Mouse (Mus musculus) right cerebral cortex, postnatal 10 days (tissue): ENCODE data around the gene Elp4.

Experiments used
- DNase-seq, 2 experiments: peaks; one replicate each; pipeline ENCODE4 v3.0.0; 2021; ENCODE audit warnings: low spot score in 2 of 2

Gene Elp4

DNA sequence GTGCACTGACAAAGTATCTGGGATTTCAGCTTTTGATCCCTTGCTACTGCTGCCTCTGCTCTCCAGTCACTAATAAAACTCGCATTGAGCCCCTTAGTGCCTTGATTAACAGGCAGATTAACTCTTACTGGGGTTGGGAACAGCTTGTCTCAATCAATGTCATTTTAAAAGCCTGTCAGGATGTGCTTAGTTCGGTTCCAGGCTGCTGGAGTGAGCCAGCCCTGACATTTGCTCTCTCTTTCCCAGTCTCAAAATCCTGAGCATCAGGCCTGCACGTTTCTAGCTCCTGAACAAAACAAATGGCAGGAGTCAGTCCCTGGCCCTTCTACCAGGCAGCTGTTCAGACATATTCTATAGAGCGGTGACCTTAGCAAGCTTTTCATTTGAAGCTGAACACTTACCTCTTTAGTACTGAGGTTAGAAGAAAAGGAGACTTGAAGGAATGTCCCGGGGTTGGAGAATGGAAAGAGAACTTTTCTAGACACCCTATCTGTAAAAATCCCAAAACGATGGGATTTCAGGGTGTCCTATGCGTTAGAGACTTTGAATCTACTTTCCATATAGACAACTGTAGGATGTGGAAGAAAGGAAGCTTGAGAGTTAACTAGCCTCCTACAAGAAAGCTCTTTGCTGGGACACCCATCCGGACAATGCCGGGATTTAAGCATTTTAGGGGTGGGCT lies 233.1 kb downstream of the Elp4 start:
- no peak for DNase-seq

DNA sequence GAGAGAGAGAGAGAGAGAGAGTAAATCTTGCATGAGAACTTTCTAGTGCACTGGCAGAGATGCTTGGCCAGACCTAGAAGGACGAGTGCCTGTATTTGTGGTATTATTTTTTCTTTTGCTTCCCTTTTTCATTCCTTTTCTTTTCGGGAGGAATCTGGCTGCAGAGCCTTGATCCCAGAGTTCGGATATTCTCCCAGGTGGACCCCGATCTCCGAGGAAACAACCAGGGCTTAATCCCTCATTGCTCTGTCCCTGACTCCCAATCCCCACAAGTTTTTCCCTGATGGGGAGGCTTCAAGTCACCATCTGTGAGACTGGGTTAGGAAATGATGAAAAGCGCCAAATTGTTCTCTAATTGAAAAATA lies 233.7 kb downstream of the Elp4 start:
- DNase-seq = no peak

DNA sequence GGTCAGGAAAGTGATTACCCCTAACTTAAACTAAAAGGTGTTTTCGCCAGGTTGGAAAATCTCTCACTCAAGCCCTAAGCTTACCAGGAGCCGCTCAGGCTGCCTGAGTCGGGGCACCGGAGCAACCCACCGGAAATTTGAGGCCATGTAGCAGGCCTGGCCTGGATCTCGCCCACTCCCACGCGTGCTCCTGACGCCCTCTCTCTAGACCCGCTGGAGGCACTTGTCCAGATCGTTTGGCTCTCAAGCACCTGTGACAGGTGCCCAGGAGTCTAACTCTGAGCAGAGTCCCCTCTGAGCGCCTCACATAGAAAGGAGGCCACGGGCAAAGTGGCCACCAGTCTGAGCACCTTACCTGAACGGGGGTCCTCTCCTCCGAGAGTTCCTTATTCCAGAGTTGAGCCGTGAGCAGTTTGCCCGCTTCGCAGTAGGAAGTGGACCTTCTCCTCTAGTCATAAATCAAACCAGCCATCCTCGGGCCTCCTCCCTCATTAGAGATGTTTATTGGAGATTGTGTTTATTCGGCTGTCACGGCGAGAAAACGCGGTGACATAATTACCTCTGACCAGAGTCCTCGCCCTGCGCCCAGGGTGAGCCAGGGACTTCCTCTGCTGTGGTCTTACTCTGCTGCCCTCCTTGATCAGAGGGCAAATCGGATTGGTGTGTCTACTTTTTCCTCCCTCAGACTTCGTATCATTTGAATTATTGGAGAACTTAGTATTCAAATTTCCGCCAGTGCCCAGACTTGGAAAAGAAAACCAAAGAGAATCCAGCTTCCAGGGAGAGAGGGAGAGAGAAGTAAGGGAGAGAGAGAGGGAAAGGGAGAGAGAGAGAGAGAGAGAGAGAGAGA lies 234.3 kb downstream of the Elp4 start:
- no peak for DNase-seq

DNA sequence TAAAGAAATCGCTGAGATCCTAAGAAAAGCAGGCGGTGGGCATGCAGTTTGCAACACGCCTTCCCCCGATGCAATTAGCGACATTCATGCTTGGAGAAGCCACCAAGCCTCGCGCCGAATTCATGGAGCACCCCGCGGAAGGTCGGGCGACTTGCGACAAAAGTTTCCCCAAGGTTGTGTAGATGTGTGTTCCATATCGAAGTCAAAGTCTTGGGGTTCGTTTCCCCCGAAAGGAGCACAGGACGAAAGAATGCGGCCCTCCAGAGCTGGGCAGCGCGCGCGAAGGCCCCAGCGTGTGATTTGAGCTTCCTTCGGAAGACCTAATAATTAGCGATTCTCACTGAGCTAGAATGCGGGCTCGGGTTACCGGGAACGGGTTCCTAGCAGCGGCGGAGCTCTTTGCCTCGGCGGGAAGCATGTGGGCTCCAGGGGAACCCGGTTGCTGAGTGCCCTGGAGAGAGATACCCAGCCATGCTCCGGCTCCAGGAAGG lies 234.9 kb downstream of the Elp4 start:
- DNase-seq = no peak

DNA sequence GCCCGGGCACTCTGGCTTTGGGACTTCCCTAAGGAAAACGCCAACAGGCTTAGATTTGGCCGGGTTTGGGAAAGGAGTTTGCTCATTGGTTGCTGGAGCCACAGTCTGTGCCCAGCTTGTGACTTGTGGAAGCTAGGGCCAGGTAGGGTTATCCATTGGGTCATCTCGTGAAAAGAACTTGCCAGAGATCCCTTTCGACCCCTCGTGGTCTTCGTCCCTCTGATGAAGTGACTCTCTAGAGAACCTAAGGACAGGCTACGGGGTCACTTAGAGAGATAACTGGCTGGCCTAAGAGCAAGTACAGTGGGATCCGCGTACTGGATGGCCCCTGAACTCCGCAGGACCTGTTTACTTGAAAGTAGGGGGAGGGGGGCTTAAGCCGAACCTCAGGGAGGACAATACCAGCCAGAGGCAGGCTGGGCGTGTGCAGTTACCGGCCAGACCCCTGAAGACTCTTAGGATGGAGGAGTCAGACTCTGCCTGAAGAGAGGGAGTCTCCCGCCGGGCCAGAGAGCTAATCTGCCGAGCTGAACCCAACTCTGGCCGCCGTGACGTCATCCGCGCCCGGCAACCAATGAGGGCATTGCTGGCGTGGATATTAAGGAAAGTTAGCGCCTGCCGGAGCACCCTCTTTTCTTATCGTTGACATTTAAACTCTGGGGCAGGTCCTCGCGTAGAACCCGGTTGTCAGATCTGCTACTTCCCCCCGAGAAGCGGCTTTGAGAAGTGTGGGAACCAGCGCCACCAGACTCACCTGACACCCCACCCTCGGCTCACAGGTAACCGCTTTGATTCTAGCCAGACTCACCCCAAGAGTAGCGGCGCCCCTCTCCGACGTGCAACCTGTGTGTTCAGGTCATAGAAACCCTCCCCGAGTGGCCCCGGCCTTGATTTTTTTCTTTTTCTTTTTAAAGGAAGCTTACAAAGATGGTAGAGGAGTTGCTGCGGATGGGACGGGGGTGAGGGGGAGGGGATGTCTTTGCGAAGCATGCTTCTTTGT lies 235.8 kb downstream of the Elp4 start, which contains the start of gene Pax6:
Gene Pax6, plus strand, starts transcription at position 630 of the 1,000 bp plus-strand sequence.
- DNase-seq = no peak

DNA sequence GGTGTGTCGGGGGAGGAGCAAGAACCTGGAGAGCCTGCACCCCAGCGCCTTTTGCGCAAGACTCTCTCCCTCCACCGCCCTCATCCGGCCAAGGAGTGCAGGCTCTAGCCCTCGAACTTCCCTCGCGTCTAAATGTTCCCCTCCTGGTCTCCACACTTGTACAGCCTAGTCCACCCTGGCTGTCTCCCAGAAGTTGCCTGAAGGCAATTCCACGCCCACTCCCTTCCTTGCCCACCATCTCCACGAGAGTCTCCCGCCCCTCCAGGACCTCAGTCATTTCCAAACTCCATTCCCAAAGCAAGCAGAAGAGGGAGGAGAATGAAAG lies 236.8 kb downstream of the Elp4 start:
- no peak for DNase-seq

DNA sequence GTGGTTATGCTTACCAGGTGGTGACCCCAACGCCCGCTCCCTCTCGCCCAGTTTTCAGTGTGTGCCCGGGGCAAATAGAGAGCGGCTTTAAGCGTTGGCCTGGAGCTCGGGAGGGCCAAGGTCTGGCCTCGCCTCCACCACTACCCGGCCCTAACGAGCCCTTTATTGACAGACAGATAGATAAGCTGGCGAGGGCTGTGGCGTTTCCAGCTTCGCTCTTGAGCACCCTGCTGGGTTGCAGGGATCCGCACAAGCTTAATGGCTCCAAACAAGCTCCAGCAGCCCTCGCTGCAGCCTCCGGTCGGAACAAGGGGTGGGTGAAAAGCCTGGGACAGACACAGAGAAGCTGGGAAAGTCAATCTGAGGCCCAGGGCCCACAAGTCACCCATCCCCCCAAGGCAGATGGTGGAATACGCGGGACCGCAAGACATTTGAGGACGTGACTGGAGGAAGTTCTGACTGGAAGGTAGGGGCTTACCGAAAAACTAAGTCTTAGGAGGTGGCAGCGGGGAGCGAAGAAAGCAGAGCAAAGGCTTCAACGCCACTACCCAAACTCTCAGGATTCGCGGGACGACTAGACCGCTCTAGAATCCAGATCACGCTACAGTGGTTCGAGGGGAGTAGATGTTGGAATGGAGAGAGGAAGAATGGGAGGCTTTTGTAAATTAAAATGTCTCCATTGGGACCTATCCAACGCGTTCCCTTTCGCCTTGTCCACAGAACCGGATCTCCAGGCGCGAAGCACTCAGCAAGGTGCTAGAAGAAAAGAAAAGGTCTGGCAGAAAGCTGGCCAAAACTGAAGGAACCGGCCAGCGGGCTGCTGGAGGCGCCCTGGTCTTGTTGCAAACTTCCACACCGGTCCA lies 237.4 kb downstream of the Elp4 start:
- DNase-seq = no peak

DNA sequence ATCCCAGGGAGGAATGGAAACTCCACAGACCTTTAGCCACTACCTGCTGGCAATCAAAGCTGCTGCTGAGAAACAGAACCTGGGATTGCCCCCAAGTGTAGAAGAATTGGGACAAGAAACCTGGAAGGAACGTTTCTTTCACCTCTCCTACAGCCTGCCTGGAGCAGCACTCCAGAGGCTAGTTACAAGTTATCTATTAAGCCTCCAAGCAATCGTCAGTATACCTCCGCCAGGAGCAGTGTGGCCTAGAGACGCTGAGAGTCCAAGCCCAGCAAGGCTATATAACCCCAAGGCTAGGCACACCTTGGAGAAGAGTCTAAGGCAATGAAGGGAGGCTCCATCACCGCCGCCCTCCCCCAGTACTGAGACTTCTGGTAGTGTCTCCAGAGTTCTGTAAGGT lies 238.0 kb downstream of the Elp4 start:
- no peak for DNase-seq

DNA sequence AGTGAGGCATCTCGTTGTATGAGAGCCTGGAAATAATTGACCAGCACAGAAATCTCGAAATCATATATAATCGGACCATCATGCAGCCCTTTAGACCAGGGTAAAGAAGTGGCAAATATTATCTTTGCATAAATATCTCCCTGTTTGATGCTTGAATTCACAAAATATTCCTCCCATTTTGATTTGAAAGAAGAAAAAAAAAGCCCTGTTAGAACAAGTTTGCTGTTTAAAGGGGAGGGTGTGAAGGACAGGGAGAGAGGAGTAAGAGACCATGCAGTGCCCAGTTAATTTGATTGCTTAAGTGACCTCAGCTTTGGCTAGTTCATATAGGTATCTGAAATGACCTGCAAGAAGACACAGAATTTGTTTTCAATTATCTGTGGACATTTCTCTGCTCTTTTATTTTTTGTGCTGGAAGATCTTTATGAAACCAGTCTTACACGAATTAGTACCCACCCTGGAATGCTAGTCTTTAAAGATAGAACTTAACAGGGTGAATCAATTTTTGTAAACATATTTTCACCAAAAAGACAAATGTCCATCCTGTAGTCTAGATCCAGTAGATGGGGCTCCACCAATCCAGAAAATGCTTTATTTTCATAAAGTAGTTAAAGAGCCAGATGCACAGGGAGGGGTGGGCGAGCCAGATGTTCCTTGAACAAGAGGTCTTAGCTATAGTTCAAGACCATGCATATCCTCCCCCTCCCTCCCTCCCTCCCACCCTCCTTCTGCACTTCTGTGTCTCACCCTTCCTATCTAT lies 238.7 kb downstream of the Elp4 start:
- DNase-seq = no peak

DNA sequence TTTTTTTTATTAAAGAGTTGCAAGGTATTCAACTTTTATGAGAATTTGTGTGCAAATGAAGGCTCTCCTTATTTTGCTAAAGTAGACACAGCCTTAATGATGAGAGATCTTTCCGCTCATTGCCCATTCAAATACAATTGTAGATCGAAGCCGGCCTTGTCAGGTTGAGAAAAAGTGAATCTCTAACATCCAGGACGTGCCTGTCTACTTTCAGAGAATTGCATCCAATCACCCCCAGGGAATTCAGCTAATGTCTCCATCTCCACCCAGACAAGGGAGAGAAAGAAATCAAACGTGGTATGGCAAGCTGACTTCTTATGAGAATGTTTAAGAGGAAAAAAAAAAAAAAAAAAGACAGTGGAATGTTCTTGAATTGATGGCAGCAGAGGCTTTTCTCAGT lies 239.4 kb downstream of the Elp4 start:
- DNase-seq = no peak

DNA sequence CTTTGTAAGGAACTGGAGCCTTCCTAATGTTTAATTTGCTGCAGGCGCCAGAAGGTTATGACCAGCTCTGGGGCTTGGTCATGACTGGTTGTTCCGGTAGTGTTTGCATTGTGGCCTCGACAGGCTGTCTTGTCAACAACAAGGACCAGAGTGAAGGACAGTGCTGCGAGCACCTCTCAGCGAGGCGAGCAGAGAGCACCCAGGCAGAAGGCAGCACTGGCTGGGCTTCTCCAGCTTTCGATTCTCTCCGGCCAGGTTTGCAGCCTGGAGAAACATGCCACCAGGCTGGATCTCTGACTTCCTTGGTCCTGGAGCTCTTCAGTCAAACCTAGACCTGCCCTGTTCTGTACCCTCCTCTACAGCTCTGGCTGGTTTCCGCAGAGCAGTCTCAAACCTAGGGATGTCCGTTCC lies 241.3 kb downstream of the Elp4 start:
- DNase-seq = no peak

DNA sequence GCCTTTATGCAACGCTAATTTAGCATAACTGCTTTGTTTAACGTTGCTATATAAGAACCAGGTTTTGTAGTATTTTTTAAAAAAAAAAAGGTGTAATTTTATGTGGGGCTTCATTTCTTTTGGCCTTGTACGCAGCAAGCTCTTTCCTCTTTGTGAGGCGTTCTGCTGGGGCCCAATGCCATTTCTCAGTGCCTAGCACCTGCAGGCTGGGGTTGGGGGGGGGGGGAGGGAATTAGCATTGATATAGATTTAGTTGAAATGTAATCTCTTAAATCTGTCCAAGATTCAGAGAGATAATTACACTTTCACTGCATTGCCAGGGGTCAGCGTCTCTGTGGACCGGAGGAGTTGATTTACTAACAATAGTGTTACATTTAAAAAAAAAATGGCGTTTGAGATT lies 241.8 kb downstream of the Elp4 start:
- no peak for DNase-seq

DNA sequence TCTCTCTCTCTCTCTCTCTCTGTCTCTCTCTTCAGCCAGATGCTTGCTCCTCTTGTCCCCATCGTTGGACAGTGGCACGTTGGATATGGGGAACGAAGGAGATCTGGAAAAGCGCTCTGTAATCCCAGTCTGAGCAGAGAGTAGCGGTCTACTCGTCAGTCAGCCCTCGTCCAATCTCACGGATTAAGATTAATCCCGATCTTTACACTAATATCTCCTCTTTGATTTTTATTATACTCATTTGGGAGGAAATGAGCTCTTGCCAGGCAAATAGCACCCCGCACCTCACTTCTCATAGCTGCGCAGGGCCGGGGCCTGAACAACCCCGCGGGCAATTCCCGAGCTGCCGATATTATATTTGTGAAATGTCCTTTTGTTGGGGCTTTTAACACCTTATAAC lies 242.2 kb downstream of the Elp4 start:
- DNase-seq = no peak

DNA sequence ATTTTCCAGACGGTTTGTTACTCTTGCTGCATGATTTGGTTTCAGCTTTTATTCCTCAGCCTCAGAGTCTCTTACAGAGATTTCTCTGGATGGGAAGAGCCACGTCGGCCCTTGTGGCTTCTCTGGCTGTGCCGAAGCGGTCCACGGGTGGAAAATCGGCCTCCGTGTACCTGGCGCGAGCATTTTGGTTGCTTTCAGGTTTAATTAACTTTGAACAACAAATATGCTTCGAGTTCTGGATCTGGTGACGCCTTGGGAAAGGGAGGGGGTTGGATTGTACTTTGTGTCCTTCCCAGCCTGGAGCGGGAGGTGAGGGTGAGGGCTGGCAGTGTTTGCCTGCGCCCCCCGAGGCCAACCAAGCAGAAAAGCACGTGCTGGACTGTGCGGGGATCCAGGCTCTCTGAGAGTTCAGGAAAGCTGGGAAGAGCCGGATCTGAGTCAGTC lies 242.7 kb downstream of the Elp4 start:
- no peak for DNase-seq

DNA sequence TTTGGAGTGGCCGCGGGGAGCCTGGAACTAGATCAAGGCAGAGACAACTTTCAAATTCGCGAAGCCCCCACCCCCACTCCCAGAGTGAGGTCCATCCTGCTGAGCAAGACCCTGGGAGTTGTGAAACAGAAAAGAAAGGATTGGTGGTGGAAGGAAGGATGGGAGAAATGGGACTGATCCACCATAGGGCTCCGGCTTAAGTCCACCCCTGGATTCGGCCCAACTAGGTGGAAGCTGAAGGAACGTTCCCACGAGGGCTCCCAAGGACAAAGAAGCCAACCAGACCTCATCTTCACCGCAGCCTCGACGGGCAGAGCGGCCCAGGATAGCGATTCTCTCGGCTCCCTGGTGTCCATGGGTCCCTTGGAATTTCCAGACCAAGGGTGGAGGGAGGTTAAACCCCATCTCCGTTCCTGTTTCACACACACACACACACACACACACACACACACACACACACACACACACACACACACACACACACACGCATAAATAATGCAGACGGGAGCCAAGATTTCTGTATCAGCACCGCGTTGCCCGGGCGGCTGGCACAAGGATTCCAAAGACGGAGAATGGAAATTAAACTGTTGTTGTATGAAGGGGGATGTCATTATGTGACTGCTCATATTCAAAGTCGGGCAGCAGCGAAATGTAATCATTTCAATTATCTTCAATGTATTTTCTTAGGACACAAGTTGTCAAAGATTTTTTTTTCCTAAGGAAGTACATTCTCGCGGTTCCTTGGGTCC lies 243.3 kb downstream of the Elp4 start:
- DNase-seq = no peak

DNA sequence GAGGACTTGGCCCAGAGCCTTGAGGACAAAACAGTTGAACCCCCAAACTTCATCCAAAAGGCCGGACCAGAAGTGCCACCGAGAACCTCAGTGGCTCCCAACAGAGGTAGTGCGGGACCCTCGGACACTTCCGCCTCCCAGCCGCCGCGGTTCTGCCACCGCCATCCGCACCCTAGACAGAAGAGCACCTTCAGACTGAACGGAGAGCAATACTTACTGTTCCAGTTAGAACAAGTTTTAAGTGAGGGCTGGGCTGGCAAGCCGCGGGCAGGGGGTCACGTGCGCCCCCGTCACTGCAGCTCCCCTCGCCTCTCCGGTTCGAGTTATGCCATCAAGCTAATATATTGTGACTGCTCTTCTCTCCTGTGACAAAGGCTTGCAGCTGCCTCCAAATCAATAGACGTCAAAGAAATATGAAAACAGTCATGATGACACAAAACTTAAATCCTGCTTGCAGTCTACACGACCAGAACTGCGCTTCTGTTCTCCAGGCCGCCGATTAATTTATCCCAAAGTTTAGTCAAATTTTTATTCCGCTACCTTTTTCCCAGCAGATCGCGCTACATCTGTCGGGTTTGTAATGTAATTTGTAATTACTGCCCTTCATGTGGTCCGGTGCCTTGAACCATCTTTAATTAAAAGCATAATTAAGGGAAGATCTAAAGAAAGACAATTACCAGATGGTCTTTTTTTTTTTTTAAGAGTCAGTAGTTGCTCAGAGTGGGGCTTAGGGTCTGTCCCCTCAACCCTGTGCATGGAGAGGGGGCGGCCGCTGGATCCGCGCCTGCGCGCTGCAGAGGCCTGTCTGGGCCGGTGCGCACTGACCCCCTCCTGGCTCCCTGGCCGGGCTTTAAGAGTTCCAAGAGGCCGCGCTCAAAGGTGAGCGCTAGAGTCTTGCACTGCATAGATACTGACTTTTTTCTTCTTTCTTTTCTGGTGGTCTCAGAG lies 244.2 kb downstream of the Elp4 start:
- no peak for DNase-seq

DNA sequence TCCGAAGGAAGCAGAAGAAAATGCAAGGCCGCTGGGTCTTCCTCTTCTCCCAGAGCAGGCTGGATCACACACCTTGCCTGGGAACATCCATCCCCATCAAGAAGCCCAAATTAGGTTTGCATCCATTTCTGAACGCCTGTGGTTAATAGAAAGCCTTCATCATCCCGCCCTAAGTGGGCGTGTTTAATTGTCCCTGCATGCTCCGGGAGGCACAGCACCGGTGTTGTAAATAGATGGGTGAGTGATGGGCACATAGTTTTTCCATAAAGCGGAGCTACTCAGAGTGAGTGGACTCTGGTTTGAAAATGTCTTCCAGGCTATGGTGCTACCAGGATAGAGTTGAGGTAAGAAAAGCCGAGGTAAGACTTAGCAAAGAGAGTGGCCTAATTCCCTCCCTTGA lies 245.0 kb downstream of the Elp4 start:
- DNase-seq = no peak

DNA sequence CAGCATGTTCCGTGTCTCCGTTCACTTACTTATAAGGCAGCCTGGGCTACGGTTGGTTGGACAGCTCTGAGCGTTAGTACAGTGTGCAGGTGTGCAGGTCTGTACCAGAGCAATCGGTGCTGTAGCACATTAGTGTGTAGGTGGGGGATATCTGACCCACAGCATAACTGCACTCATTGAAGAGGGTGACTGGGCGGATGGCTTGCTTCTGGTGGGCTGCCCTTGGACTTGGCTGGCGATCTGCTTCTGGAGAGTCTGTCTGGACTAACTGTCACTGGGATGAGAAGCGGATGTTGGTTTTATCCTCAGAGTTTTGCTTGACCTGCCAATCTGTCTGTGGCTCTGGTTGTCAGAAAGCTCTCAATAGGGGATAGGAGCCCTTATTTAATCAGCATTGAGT lies 247.9 kb downstream of the Elp4 start:
- DNase-seq = no peak
